Mouse (Mus musculus) spleen, postnatal 4 days (tissue): Measurements from ENCODE around the gene Ago1.

Experiments
- DNase-seq, 2 experiments: peaks; one replicate each; pipeline ENCODE4 v3.0.0; 2022; ENCODE audit warnings: low spot score in 2 of 2

The Ago1 gene

DNA sequence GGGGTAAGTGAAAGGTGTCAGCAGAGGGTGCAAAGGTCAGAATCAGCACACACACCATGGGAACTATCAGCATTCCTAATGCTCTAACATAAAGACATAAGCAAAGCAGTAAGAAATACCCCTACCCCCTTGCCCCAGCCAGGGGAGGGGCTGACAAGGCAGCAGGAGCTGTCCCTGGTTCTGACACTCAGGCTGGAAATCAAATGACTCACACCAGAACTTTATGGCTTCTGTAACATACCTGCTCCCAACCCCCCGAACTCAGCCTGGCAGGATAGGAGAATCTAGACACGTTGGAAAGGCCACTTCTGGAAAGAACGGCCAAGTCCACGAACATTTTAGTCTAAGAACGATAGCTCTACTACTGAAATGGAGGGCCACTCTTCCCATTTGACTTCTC, 4.6 kb upstream of the Ago1 start:
- peak in 1 of 2 experiments; percentile 54 for DNase-seq

DNA sequence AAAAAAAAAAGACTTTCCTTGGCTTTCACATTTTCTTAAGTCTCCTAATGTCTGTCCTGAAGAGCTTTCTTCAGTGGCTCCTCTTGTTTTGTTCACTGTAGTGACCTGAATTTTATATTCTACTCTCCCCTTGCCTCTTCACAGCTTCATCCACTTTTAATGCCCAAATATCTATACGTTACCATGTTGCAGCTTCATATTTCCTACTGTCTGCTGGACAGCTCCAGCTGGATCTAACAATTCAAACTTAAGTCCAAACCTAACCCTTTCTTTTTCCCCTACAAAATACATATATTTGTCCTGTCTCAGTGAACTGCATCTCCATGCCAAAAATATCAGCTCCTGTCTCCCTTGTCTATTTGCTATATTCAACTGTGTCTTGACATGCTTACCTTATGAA, 951 bp upstream of the Ago1 start:
- DNase-seq = no peak

DNA sequence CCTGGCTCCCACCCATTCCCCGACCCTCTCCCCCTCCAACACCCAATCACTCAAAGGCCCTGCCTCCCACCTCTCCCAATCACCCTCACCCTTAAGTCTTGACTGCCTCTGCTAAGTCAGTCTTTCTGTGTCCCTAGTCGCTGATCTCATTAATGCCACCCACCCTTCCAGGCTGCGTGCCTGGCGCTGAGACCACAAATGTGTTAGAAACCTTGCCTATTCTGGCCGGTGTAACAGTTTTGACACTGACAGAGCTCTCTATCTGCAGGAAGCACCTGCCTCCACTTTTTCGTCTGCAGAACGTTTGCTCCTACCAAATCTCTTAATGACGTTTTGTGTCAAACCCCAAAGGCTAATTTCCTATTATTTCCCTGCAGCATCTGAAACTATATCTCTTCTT, 542 bp upstream of the Ago1 start:
- DNase-seq = no peak

DNA sequence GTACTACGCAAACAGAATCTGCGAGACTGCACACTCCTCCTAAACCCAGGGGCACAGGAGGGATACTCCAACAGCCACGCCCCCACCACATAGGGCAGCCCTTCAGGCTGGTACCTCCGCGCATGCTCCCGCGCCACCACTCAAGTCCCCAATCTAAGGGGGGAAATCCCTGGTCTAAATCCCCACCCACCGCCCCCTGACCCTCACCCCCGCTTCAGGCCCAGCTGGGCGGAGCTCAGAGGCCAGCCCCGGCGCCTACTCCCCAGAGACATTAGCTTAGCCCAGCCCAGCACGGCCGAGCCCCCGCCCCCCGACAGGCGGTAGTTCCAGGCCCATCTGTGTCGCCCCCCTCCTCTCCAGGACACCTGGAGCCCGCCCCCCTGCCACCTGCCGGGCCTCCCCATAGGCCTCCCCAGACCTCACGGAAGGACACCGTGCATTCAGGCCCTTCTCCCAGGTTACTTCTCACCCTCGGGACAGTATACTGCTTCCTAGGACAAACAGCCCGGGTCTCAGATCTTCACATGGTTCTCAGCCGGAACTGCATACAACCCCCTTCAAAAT, 580 bp downstream of the Ago1 start:
- DNase-seq = peak; percentile 64 to 80

DNA sequence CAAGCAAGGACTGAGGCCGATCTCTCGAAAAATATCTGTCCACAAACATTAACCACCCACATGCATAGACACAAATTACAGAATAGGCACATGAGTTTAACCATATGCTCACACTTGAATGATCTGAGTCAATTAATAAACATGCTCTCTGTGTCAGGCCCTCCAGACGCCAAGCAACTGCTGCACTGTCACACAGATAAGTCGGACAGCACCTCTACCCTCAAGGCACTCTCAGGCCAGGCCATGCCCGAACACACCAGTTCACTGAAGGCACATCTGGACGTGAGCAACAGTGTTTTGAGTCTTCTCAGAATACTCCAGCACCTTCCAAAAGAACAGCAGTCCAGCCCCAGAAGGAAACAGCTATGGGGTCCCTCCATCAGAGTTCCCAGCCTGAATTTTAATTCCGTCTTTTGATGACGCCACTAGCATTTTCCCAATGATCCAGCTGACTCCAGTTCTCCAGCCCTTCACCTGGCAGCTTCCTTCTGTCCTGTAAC, 2.1 kb downstream of the Ago1 start:
- no peak for DNase-seq

DNA sequence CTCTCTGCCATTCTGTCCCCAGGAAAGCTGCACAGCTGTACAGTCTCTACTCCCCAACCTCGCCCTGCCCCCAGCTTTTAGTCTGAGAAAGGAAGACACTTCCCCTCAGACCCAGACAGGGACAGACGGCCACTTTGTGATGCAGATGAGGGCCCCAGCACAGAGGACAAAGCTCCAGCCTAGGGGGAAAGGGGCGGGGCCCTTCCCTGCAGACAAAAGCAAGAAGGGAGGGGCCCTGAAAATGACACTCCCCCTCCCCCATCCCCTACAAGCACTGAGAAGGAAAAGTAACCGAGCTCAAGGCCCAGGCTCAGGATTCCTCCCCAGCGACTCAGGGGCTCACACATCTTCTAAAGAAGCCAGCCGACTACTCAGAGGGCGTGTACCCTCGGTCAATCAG, 2.5 kb downstream of the Ago1 start:
- peak in 1 of 2 experiments; percentile 15 for DNase-seq

DNA sequence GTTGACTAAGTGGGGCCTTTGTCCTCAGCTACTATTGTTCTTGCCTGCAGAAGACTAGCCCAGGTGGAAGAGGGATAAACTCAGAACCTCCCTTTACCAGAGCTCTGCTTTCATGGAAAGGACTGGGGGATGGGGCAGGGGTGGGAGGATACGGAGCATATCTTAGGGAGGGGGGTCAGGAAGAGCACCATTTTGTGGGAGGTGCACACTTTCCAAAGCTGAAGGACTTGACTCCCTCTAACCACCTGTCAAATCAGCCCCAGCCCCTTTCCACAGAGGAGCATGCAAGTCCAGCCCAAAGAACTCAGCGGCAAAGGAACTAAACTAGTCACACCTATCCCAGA, 3.5 kb downstream of the Ago1 start:
- no peak for DNase-seq

DNA sequence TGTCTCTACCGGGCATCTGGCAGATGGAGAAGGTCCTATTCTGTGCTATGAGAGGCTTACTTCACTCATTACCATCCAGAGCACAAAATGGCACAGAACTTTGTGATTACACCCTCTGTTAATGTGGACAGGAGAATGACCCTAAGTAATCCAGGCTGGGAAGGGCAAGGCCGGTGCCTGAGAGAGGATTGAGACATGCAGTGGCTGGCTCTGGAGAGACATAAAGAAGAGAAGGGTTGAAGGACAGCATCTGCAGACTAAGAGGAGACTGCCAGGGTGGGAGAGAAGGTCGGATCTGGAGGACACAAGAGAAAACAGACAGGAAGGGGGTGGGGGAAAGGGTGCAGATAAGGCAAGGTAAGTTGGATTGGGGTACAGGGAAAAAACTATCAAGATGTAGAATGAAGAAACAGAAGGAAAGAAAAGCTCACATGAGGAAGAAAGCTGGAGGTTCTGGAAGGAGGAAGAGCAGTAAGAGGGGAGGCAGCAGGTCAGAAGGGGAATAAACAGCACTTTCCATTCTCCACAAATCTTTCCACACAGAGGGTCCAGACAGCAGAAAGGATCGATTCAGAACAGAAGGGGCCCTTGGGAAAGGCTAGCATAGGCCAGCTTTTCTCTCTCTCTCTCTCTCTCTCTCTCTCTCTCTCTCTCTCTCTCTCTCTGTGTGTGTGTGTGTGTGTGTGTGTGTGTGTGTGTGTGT, 4.0 kb downstream of the Ago1 start:
- DNase-seq = no peak

DNA sequence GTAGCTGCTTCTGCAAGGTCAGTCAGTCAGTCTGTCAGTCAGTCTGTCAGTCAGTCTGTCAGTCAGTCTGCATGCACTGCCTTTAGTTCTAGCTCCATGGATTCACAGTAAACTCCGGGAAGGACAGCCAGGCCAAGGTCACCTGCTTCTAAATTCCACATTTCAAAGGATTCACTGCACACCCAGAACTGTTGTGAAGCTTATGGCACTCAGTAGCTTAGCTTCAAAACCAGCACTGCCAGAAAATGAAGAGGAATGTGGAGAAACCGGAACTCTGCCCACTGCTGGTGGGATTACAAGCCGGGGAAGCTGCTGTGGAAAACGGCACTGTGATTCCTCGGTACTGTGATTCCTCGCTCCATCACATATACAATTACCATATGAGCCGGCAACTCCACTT, 12.9 kb downstream of the Ago1 start:
- no peak for DNase-seq

DNA sequence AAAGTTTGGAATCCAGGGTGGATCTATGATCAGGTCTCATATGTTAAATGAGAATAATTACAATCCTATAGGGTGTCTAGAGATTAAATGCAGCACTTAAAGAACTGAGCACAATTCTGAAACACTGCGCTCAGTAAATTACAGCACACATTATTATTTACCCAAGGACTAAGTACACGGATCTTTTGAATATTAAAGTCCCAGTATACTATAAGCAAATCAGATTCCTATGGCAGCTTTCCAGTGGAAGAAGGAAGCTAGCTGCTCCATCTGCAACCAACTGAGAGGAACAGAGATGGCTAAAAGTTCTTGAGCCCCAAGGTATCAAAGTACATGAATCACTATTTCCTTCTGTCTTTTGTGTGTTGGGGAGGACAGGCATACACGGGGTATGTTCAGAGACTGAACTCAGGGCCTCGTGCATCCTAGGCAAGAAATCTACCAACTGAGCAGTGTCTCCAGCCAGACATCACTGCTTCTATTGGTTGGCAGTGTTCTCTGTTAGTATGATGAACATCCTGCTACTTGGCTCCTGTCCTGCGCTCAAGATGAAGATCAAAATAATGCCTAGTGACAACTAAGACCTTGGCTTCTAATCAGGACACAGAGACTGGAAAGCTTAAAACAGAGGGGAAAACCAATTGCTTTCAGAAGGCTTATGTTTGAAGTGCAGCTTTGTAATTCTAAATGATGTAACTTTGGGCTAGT, 13.7 kb downstream of the Ago1 start:
- DNase-seq = no peak

DNA sequence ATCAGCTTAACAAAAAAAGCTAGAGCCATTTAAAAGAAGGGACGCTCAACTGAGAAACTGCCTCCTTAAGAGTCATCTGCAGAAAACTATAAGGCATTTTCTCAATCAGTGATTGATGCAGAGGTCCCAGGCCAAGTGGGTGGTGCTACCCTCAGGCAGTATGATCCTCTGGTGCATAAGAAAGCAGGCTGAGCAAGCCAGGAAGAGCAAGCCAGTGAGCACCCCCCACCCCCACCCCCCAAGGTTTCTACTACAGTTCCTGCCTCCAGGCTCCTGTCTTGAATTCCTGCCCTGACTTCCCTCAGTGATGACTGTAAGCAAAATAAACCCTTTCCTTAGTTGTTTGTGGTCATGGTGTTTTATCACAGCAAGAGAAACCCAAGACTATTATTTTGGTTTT, 18.1 kb downstream of the Ago1 start:
- no peak for DNase-seq

DNA sequence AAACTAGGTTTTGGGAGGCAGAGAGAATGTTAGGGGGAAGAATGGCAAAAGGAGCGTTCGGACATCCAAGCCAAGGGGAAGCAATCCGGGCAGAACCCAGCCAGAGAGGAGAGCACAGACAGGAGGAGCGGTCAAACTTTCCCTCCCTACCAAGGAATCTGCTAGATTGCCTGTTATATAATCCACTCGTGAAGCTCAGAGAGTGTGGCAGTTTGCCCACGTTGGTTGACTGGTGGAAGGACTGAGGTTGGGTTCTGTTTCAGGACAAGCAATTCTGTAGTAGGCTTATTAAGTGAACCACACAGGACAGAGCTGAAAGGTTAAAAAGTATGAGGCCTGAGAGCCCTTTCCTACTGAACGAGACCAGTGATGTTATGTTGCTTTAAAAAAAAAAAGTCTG, 21.3 kb downstream of the Ago1 start:
- no peak for DNase-seq

DNA sequence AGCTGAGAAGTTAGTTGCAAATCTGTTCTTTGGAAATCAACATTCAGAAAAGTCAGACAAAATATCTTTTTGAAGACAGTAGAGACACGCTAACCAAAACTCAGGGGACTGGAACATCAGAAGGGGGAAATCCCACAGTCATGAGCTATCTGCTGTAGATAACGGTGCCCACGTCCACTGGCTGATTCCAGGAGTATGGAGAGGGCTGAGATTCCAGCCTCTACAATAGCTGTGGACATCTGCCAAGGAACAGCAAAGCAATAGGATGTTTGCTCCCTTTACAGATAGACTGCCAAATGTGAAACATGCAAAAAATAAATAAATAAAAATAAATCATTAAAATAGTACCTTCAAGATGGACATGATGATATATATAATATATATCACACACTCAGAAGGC, 23.9 kb downstream of the Ago1 start:
- DNase-seq = no peak

DNA sequence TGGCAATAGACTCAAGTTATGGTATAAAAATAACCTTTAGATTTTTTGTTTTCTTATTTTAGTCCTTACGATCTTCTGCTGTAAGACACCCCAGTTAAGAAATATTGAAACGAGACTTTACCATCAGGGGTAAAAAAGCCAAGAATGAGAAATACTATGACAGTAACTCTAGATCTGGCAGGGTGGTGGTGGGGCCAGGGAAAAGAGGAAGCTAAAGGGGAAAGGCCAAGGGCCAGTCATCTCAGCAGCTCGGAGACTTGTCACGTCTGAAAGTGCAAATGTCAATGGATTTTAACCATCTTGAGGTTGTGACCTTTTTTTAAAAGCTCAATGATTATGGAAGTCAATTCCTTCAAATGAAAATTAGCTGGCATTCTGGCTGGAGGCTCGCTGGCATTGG, 30.1 kb downstream of the Ago1 start:
- no peak for DNase-seq

DNA sequence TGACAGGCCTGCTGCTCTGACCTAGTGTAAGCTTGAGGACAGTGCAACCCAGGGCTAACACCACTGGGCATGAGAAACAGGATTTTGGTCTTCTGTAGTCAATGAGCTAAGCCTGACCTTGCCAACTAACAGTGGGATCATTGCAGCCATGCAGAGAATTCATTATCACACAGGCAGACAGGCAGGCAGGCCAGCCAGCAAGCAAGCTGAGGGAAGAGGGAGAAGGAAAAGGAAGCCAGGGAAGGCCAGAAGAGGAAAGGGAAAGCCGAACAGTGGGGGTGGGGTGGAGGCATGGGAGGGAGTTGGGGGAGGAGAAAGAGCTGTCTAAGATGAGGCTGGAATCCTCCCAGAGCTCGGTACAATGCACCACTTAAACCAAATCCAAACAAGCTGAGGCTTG, 32.1 kb downstream of the Ago1 start:
- DNase-seq = no peak

DNA sequence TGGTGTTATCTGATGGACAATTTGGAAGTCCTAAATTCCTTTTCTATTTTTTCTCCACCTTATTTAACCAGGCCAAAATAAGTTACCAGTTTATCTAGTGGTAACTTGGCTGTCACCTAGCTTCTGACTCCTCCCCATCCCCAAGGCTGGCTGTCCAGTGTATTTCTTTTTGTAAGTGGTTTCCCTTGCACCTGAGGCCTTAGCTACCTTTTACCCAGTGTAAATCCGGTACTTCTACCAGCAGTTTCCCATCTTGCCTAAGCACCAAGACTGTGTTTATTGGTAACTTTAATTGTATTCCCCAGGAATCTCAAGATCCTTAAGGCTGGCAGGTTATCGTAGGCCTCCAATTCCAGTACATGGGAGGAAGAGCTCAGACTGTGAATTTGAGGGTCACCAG, 34.3 kb downstream of the Ago1 start:
- no peak for DNase-seq

DNA sequence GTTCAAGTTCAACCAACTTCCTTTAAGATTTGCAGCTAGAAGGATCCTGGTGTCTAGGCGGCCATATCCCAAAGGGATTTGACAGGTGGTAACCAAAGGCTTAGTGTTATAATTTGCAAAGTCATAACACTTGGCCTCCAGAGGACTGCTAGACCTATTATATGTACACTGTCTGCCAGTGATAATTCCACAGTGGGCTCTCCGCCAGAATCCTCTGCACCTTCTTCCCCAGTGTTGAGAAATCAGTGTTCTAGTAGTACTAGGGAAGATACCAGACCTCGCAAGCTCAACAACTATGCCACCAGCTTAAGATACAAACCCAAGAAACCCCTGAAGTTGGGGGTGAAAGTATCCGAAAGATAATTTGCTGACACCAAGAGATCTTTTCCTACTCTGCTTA, 35.2 kb downstream of the Ago1 start:
- DNase-seq = no peak

DNA sequence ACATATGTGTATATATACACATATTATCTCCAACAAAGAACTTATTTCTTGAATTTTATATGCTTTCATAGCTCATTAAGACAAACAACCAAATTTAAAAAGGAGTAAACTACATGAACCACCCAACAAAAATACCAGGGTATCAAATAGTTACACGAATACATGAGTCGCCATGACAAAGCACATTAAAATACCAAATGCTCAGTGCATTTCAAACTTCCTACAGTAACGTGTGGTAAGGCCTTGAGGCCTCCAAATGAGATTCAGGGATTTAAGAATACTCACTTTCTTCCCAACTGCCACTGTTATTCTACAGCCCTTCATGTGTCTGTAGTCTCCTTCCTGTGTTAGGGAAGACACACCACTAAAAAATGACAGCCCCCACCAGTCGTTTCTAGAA, 36.6 kb downstream of the Ago1 start:
- no peak for DNase-seq

DNA sequence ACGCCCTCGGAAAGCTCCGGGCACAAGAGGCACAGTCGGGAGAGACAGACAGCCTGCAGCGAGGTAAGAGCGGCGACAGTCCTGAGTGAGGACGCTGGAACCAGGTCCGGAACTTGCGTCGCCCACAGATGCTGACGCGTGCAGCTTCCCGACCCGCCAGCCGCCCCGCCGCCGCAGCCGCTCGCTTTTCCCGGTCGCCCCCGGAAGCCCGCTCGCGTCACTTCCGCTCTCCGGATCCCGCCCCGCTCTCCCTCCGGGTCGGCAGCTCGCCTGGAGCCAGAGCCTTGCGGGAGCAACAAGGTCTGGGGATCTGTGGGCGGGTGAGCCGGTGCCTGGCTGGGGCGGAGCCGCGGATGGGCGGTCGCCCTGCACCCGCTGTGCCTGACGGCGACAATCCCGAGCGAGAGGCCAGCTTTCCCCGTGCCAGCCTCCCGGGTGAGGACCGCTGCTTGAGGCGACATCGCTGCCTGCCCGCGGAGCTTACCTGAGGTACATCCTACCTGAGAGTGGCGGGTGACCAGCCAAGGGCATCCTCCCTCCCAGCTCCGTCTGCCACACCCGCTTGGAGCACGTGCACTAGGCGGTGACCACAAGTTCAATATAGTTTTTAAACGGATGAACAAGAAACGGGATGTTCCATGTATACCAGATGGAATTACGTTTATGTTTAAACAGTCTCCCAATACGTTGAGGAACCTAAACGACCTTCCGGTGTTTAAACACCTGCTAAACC, 38.9 kb downstream of the Ago1 start, which contains the start of gene Ago3:
TSS of gene Ago3 (minus strand) at position 210 of the 733 bp plus-strand sequence.
- DNase-seq = peak; percentile 89 to 96

DNA sequence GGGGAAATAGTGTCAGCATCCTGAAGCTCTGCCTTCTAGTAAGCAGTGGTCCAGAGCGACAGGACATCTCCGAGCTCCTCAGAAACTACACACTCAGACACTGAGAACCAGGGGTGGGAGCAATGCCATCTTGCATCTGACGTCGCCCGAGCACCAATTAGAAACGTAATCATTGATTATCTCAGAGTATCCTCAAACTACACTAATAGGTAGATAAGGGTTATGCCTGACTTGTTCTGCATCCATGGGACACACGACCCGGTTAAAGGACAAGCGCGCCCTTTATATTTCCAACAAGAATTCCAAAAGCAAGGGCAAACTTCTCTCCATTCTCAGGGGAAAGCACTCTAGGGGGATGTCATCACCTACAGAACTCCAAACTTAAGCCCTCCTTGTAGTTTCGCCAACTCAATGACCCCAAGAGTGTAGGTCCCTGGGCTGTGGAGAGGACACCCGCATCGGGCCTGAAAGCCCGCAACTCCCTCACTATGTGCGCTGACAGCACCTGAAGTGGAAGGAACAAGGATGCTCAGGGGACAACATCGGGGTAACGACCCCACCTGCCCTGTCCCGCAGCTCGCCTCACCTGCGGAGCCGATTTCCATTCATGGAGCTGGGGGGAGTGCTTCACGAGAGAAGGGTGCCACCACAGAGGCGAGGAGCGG, 39.6 kb downstream of the Ago1 start:
- DNase-seq = no peak

DNA sequence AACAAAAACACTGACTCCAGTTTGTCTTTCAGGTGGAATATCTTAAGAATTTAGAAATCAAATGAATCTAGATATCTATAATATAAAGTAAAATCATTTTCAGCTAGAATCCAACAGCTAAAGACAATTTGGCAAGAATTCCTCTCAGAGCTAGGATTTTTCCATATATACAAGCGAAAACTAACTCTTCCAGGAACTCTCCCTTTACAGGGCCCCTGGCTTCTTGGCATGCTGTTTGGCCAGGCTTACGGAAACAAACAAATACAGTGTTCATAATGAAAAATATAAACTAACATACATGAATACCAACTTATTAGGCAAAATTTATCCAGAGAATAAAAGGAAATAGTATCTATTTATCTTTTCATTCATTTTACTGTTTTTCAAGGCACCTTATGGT, 44.5 kb downstream of the Ago1 start:
- DNase-seq = no peak

DNA sequence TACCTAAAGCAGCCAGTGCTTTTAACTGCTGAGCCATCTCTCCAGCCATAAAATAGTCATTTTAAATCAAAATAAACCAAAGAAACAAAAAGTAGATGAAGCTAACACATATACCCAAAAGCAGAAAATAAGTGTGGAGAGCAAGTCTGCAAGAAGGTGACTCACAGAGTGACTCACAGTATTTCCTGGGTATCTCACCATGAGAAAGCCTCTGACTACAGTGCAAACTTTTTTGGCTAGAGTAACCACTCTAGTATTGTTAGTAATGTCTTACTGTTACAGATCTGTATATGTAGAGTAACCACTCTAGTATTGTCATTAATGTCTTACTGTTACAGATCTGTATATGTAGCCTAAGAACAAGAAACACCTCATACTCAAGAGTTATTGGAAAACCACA, 52.7 kb downstream of the Ago1 start:
- no peak for DNase-seq
